Mouse (Mus musculus) naive thymus-derived CD4-positive, alpha-beta T cell, adult 2 months (primary cell): ENCODE results near the gene Mbtd1.
A peak's percentile ranks its signal among the peaks of the same experiment; 100 is the strongest.

Experiments used
- DNase-seq: peaks from one replicate; pipeline ENCODE4 v3.0.0-alpha.2; 2011; ENCODE audit warnings: low read depth

The Mbtd1 gene

GRCm38 (mm10) chr11:93987625-93988327, 102.1 kb downstream of the Mbtd1 start:
- DNase-seq = no peak

- no peak for DNase-seq
Measured at GRCm38 (mm10) chr11:93988328-93989062, 102.8 kb downstream of the Mbtd1 start.

DNA sequence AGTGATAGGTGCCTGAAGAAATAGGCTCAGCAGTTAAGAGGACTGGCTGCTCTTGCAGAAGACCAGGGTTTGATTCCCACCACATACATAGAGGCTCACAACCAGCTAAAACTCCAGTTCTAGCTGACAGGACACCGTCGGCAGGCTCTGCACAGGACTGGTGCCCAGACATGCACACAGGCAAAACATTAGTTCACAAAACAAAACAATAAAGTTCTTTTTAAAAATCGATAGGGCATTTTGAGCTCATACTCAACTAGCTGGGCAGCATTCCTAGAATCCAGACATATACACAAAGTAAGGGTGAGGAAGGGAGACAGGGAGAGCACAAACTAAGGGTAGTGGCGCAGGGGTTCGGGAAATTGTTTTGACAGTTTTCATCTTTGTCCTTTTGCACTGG, 108.9 kb downstream of the Mbtd1 start:
- peak; percentile 34 for DNase-seq

- DNase-seq = peak; percentile 91
Measured at GRCm38 (mm10) chr11:93995111-93995719, 109.6 kb downstream of the Mbtd1 start.

DNA sequence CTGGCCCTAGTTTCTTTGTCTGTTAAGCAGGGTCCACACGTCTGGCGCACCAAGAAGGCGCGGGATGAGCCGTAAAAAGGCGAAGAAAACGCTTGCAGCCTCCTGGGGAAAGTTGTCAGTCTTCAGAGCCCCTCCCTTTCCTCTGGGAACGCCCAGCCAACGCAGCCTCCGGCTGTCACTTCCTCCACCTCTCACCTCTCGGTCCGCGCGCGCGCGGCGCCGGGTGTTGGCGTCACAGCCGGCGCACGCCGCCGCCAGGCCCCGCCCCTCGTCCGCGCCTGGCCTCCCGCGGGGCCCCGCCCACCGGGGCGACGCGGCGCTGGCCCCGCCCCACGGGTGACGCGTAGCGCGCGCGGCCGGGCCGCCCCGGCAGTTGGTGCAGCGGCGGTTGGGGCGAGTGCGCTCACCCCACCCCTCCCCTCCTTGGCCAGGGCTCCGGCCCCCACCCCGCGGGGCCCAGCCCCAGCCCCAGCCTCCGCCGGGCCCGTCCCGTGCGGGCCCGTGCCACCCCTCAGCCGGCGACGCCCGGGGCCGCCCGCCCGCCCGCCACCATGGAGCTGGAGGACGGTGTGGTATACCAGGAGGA, 110.2 kb downstream of the Mbtd1 start, which contains the start of gene Spag9:
TSS of gene Spag9 (plus strand) at position 372 of the 586 bp plus-strand sequence.
- peak; percentile 97 for DNase-seq
